Mouse (Mus musculus) lung, postnatal 14 days (tissue): Measurements from ENCODE around the gene Prkag2.

Experiments
- DNase-seq: peaks from one replicate; pipeline ENCODE4 v3.0.0; 2021

Gene Prkag2

DNA sequence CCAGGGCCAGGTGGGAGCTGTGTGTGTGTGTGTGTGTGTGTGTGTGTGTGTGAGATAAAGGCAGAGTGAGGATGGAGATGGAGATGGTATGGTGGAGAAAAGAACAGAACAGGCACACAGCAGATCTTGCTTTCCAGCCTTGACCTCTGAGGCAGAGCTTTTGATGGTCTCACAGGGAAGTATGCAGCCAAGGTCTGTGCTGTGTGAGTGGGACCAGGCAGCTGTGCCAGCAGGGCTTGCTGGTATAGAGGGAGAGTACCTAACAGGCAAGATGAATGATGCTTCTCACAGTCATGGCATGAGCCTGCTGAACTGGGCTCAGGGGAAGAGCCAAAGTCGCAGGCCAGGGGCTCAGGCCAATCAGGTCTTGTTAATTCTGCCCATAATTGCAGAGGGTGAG, 108.9 kb downstream of the Prkag2 start:
- DNase-seq, result no peak

DNA sequence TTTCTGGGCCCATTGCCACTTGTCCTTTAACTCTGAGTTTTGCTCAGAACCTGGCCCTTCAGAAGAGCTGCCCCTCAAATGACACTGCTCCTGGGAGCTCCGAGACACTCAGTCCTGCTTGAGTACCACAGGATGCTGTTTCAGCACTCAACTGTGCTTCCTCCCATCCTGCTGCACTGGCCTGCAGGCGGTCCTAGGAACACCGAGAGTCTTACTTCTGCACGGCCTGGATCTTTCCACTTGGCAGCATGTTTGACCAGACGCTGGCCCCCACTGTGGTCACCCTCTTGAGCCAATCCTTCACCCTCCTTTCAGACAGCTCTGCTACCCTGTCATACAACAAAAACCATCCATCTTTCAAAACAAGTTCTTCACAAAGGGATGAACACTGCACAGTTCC, 110.0 kb downstream of the Prkag2 start:
- no peak for DNase-seq

- peak; percentile 11 for DNase-seq
Measured at GRCm38 (mm10) chr5:24989683-24990082, 110.8 kb downstream of the Prkag2 start.

- DNase-seq, result no peak
Measured at GRCm38 (mm10) chr5:24986956-24987355, 113.5 kb downstream of the Prkag2 start.

GRCm38 (mm10) chr5:24986204-24986940, 114.1 kb downstream of the Prkag2 start:
- DNase-seq, result no peak

GRCm38 (mm10) chr5:24985434-24986176, 114.8 kb downstream of the Prkag2 start:
- DNase-seq, result peak; percentile 13

DNA sequence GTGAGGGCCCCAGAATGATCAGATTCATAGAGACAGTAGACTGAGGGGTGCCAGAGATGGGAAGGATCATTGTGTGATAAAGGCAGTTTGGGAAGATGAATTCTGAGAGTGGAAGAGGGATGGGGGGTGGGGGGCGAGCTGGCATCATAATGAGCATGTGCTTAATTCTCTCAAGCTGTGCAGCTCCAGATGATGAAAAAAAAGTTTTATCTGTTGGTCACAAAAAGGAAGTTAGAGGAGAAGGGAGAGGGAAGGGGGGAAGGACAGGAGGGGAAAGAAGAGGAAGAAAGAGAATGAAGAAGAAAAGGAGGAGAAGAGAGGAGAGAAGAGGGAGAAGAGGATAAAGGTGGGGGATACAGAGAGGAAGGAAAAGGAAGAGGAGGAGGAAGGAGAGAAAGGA, 116.3 kb downstream of the Prkag2 start:
- no peak for DNase-seq

DNA sequence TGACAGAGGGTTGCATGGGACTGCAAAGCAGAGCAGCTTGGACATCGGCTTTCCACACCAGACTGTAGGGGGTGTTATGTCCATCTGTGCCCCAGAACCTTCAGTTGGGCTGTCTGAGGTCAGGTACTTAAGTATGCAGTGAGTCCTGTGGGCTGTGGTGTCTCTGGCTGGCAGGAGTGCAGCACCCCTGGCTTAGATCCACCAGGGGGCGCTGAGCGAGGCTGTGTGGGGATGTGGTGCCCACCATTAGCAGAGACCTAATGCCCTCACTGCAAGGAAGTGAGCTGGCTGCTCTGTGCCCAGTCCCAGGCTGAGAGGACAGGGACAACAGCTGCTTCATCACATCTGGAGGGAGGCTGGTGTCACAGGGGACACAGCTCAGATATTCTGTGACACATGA, 116.9 kb downstream of the Prkag2 start:
- DNase-seq, result peak; percentile 72

GRCm38 (mm10) chr5:24982258-24982657, 118.2 kb downstream of the Prkag2 start:
- DNase-seq, result no peak

GRCm38 (mm10) chr5:24981765-24982164, 118.7 kb downstream of the Prkag2 start:
- DNase-seq, result peak; percentile 27

- DNase-seq, result no peak
Measured at GRCm38 (mm10) chr5:24979968-24980345, 120.5 kb downstream of the Prkag2 start.

DNA sequence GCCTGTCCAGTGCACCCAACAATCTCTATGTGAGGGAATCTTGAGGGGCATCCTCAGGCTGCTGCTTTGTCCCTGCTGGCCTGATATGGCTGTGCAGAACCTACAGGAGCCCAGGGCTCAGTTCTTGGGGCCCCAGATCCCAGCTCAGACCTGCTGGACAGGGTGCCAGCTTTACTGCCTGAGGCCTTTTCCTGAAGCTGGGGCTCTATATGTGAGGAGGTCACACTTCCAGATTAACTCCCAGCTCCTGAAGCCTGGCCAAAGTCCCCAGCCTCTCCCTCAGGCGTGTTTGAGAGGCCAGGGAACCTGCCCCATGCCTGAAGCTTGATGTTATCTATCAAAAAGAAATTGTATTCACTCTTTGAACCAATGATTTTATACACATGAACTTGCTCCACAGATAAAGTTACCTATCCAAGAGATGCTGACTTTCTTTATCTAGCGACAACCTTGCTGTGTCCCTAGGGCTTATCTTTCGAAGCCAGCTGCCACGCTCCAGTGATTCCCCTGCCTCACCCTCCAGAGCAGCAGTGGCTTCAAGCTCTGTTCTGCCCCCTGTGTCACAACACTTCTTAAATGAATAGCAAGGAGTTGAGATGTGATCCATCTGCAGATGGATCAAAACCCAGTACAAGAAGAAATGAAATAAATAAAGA, 121.0 kb downstream of the Prkag2 start:
- no peak for DNase-seq

- no peak for DNase-seq
Measured at GRCm38 (mm10) chr5:24976907-24977306, 123.5 kb downstream of the Prkag2 start.

- no peak for DNase-seq
Measured at GRCm38 (mm10) chr5:24976236-24976635, 124.2 kb downstream of the Prkag2 start.

GRCm38 (mm10) chr5:24975100-24975499, 125.3 kb downstream of the Prkag2 start:
- DNase-seq, result no peak

DNA sequence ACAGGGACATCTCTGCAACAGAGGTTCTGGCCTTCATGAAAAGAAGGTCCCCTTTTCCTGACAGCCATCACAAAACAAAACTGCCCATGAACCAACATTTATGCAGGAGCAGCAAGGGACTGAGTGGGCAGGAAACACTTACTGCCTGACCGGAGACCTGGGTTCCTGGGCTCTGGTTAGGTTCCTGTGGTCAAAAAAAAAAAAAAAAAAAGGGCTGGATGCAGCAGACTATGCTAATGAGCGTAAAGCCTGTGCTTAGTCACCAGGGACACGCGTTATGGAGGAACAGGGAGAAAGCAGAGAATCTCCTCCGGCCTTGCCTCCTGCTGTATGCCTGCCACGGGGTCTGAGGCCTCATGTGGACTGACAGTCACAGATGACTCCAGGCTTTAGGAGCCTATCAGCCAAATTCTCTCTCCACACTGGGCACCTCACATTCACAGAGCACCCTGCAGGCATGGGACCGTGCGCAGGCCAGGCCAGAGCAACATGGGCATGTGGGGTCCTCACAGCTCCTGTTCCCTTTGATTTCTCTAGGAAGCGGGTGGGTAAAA, 126.7 kb downstream of the Prkag2 start:
- DNase-seq, result no peak

DNA sequence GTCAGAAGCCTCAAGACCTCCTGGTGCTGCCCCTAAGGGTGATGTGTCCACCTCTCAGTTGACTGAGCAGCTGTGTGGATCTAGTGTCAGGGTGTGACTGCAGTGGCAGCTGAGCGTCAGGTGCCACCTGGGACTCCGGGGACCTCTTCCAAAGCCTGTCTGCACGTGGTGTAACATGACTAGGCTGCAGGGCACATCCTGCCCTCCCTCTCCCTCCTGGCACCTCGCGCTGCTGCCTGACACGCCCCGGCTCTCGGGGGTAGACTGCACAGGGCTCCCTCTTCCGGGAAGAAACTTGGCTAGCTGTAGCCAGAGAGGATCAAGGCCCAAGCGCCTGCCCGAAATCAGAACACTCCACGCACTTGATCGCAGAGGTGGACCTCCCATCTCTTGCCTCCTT, 127.2 kb downstream of the Prkag2 start:
- DNase-seq, result peak; percentile 36

GRCm38 (mm10) chr5:24970552-24971275, 129.7 kb downstream of the Prkag2 start:
- DNase-seq, result no peak

GRCm38 (mm10) chr5:24969241-24969880, 131.1 kb downstream of the Prkag2 start:
- DNase-seq, result no peak

- DNase-seq, result no peak
Measured at GRCm38 (mm10) chr5:24968792-24969191, 131.7 kb downstream of the Prkag2 start.

- no peak for DNase-seq
Measured at GRCm38 (mm10) chr5:24967898-24968535, 132.4 kb downstream of the Prkag2 start.

DNA sequence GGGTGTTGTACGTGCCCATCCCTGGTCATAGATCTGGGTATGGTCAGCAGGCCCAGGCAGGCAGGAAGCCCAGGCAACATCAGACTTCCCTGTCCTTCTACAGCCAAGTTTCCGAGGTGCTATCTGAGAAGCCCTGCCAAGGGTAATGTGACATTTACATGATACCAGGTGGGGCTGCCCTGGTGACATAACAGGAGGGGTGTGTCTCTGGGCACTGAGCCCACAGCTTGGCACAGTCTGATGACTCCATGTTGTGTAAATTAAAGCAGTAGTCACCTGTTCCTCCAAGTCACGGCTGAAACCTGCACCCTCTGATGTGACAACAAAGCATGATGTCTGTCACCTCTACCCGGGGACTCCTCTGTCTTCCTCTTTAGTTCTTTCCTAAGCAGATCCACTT, 136.7 kb downstream of the Prkag2 start:
- peak; percentile 16 for DNase-seq
